Mouse (Mus musculus) cerebellum, adult 9-10 months (tissue): Measurements from ENCODE around the gene Fhl2.
"Not testable (repeated sequence)": the region's sequence is repeated elsewhere in the genome, so short reads cannot be mapped to it uniquely, and the experiment has no call there.

ENCODE experiments used
- DNase-seq: peaks from one replicate; pipeline ENCODE4 v3.0.0; 2022

The Fhl2 gene

GRCm38 (mm10) chr1:43145388-43145787 is 51.4 kb downstream of the Fhl2 start:
- DNase-seq: no peak

- no peak for DNase-seq
Measured at GRCm38 (mm10) chr1:43144338-43144906, 52.4 kb downstream of the Fhl2 start.

- DNase-seq: no peak
Measured at GRCm38 (mm10) chr1:43143791-43144190, 53.0 kb downstream of the Fhl2 start.

GRCm38 (mm10) chr1:43143284-43143683 is 53.5 kb downstream of the Fhl2 start:
- no peak for DNase-seq

- no peak for DNase-seq
Measured at GRCm38 (mm10) chr1:43142849-43143248, 53.9 kb downstream of the Fhl2 start.

- peak; percentile 27 for DNase-seq
Measured at GRCm38 (mm10) chr1:43141555-43141961, 55.2 kb downstream of the Fhl2 start.

GRCm38 (mm10) chr1:43139587-43140266 is 57.1 kb downstream of the Fhl2 start:
- peak; percentile 78 for DNase-seq

GRCm38 (mm10) chr1:43138268-43138812 is 58.4 kb downstream of the Fhl2 start:
- no peak for DNase-seq

GRCm38 (mm10) chr1:43137334-43137733 is 59.5 kb downstream of the Fhl2 start:
- DNase-seq: no peak

- DNase-seq: not testable (repeated sequence)
Measured at GRCm38 (mm10) chr1:43136488-43137029, 60.2 kb downstream of the Fhl2 start.

GRCm38 (mm10) chr1:43131591-43131990 is 65.2 kb downstream of the Fhl2 start:
- no peak for DNase-seq

GRCm38 (mm10) chr1:43130219-43130981 is 66.4 kb downstream of the Fhl2 start:
- DNase-seq: no peak

- DNase-seq: no peak
Measured at GRCm38 (mm10) chr1:43127820-43128610, 68.8 kb downstream of the Fhl2 start.

GRCm38 (mm10) chr1:43127196-43127595 is 69.6 kb downstream of the Fhl2 start:
- DNase-seq: no peak

- no peak for DNase-seq
Measured at GRCm38 (mm10) chr1:43124726-43125125, 72.1 kb downstream of the Fhl2 start.

GRCm38 (mm10) chr1:43122616-43123015 is 74.2 kb downstream of the Fhl2 start:
- DNase-seq: no peak

GRCm38 (mm10) chr1:43120950-43121349 is 75.8 kb downstream of the Fhl2 start:
- no peak for DNase-seq

- DNase-seq: no peak
Measured at GRCm38 (mm10) chr1:43117435-43117834, 79.3 kb downstream of the Fhl2 start.

- peak; percentile 68 for DNase-seq
Measured at GRCm38 (mm10) chr1:43112882-43113281, 83.9 kb downstream of the Fhl2 start.

- peak; percentile 46 for DNase-seq
Measured at GRCm38 (mm10) chr1:43110556-43110955, 86.2 kb downstream of the Fhl2 start.

GRCm38 (mm10) chr1:43108729-43109128 is 88.1 kb downstream of the Fhl2 start:
- no peak for DNase-seq
